Mouse (Mus musculus) testis, adult 2 months (tissue): ENCODE results near the gene Copz2. TPM values are rescaled to one million over a fixed set of nuclear protein-coding genes. Genes with fewer than 3 reads are reported as not detected.

Experiments
- H3K27ac ChIP-seq: fragments of 200-500 bp; 2 replicates; pipeline ENCODE4 v1.5.1; 2012; ENCODE audit warnings: low read depth, low read length; ENCODE audit not compliant: control insufficient read depth, insufficient read depth
- H3K27me3 ChIP-seq: fragments of 200-500 bp; 2 replicates; pipeline ENCODE4 v1.6.1; 2012; ENCODE audit warnings: mild to moderate bottlenecking, low read length, moderate library complexity; ENCODE audit not compliant: control insufficient read depth, insufficient read depth
- H3K36me3 ChIP-seq: fragments of 200-500 bp; 2 replicates; pipeline ENCODE4 v1.6.1; 2012; ENCODE audit warnings: mild to moderate bottlenecking, low read length; ENCODE audit not compliant: control insufficient read depth, insufficient read depth
- H3K4me1 ChIP-seq: fragments of 200-500 bp; 2 replicates; pipeline ENCODE4 v1.6.1; 2012; ENCODE audit warnings: low read length; ENCODE audit not compliant: control insufficient read depth, insufficient read depth
- H3K4me3 ChIP-seq: fragments of 200-500 bp; 2 replicates; pipeline ENCODE4 v1.5.1; 2012; ENCODE audit warnings: low read depth, mild to moderate bottlenecking, low read length, moderate library complexity, mixed read lengths; ENCODE audit not compliant: control insufficient read depth
- CTCF ChIP-seq: fragments of 200-500 bp; IDR thresholded peaks from 2 replicates; pipeline ENCODE4 v1.5.1; 2012; ENCODE audit warnings: low read depth, mild to moderate bottlenecking, inconsistent platforms, low read length, moderate library complexity; ENCODE audit not compliant: control insufficient read depth, insufficient read depth, insufficient replicate concordance
- POLR2A ChIP-seq: fragments of 200-500 bp; IDR thresholded peaks from 2 replicates; pipeline ENCODE4 v1.6.1; 2012; ENCODE audit warnings: low read depth, mild to moderate bottlenecking, inconsistent platforms, low read length, moderate library complexity; ENCODE audit not compliant: control insufficient read depth
- polyA plus RNA-seq: library from polyadenylated mRNA; depleted of rRNA; stranded (reverse); fragments of >200 nt; gene quantifications from 2 replicates; pipeline ENCODE4 v1.2.3, GENCODE M21; 2012

The Copz2 gene
- polyA plus RNA-seq, 1 experiment: 5.3 TPM

DNA sequence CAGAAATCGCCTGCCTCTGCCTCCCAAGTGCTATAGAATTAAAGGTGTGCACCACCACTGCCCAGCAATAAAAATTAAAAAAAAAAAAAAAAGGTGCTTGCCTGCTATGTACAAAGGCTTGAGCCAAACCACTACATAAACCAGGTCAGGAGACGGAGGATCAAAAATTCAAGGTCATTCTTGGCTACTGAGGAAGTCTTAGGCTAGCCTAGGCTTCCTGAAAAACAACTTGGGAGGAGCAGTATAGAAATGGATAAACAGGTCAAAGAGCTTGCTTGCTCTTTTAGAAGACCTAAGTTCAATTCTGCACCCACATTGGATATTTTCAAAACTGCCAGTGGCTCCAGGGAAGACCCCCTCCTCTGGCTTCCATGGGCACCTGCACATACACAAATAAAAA lies 35.2 kb upstream of the Copz2 start:
- Histone ChIP-seq H3K27ac (no peak overlapping the region), H3K36me3 (peaks cover 2% of the 10 kb centered on the region), H3K4me1 (no peaks in the 10 kb centered on the region), H3K4me3 (no peak overlapping the region), H3K27me3 (no peaks in the 10 kb centered on the region)
- TF ChIP-seq POLR2A: no peak
- no peak for TF ChIP-seq CTCF

DNA sequence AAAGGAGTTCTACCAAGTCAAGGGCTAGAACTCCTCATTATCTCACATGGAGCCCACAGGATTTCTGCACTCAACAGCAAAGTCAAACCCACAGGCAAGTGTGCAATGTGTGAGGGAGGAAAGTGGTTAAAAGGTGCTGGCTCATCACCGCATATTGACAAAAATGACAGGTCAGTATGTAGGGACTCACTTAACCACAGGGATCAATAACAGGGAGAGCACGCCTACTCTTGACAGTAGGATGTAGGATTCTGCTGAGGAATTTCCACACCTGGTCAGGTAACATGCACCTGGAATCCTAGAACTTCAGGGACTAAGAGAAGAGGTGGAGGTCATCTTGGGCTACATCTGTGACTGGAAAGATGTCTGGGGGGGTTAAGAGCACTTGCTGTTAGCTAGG lies 33.8 kb upstream of the Copz2 start:
- TF ChIP-seq POLR2A: no peak
- no peak for TF ChIP-seq CTCF
- Histone ChIP-seq H3K27ac (no peak overlapping the region), H3K4me3 (no peak overlapping the region), H3K4me1 (no peaks in the 10 kb centered on the region), H3K36me3 (peaks cover 7% of the 10 kb centered on the region), H3K27me3 (no peaks in the 10 kb centered on the region)

DNA sequence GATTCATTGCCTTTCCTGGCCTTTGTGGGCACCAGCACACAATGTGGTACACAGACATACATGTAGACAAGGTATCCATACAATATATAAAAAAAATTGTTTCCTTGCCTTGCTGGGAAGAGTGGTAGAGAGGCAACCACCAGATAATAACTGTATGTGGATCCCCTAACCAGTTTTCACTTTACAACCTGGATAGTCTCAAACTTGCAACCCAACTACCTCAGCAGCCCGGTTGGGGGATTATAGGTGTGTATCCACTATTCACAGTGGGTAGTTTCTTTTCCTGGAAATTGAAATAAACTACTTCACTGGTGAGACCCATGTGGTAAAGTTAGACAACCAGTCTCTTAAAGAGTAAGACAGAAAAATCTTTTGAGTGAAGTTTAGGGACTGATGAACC lies 33.2 kb upstream of the Copz2 start:
- Histone ChIP-seq H3K27ac (no peak overlapping the region), H3K4me3 (no peak overlapping the region), H3K4me1 (no peaks in the 10 kb centered on the region), H3K27me3 (no peaks in the 10 kb centered on the region), H3K36me3 (peaks cover 9% of the 10 kb centered on the region)
- TF ChIP-seq CTCF: no peak
- TF ChIP-seq POLR2A: no peak

DNA sequence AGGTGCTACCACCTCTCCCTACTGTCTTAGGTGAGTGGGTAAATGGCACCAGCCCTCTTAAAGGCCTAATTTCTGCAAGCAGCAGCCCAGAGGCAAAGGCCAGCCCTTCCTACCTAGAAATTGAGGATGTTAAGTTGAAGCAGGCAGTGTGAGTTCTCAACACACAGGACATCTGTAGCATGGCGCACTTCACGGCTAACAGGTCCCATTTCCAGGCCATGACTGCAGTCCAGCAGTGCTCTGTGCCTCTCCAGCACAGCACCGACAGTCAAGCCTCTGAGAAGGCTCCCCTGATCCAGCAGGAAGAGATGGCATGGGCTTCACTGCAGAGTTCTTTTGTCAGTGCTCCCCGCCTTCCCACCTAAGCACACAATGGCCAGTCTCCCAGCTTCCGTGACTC lies 32.7 kb upstream of the Copz2 start:
- Histone ChIP-seq H3K4me3 (no peak overlapping the region), H3K4me1 (no peaks in the 10 kb centered on the region), H3K27me3 (no peaks in the 10 kb centered on the region), H3K36me3 (peaks cover 9% of the 10 kb centered on the region), H3K27ac (no peak overlapping the region)
- TF ChIP-seq POLR2A (no peak), CTCF (no peak)

DNA sequence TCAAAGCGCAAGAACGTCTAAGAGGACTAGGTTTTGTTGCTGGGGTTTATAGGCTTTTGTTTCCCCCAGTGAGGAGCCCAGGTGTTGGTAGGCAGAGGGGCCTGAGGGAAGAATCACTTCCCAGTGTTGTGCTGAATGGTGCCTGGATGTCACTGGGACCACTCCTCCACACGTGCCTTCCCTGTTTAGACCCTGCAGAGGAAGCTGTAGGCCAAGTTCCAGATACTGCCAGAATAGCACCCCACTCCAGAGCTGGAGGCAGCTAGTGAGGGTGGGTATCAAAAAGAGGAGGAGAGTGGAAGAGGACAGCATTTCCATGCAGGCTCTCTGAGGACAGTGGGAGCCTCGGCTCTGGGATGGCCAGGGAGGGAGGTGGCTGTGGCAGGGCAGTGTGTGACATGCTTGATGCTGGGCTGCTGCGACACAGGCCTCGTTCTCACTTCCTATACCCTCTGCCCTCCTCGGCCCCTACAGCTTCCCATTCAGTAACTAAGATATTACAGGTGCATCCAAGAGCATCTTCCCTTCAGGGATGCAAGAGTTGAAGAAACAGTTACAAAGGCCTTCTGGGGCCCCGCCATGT lies 31.5 kb upstream of the Copz2 start:
- TF ChIP-seq POLR2A: no peak
- TF ChIP-seq CTCF: no peak
- Histone ChIP-seq H3K4me3 (no peak overlapping the region), H3K36me3 (peaks cover 9% of the 10 kb centered on the region), H3K27me3 (no peaks in the 10 kb centered on the region), H3K27ac (no peak overlapping the region), H3K4me1 (peaks cover 3% of the 10 kb centered on the region)

DNA sequence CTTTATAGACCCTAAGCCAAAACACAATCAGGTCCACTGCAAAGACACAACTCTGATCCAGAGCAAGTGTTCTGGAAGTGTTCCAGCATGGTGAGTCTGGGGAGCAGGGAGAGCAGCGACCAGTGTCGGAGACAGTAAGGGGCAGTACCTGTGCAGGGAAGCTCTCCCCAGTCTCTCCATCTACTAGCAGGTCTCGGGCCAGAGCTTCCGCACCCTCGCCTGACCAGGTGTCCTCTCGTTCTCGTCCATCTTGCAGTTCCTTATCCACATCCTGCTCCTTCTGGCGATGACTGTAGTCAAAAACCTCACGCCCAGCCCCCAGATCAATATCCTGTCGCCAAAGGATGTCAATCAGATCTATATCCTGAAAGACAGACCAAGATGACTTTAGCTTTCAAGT lies 27.7 kb upstream of the Copz2 start:
- H3K4me3 ChIP-seq: no peak overlapping the region
- no peaks in the 10 kb centered on the region for H3K27me3 ChIP-seq
- TF ChIP-seq POLR2A (no peak), CTCF (no peak)
- H3K36me3 ChIP-seq: peaks cover 9% of the 10 kb centered on the region
- H3K4me1 ChIP-seq: peaks cover 19% of the 10 kb centered on the region
- no peak overlapping the region for H3K27ac ChIP-seq

DNA sequence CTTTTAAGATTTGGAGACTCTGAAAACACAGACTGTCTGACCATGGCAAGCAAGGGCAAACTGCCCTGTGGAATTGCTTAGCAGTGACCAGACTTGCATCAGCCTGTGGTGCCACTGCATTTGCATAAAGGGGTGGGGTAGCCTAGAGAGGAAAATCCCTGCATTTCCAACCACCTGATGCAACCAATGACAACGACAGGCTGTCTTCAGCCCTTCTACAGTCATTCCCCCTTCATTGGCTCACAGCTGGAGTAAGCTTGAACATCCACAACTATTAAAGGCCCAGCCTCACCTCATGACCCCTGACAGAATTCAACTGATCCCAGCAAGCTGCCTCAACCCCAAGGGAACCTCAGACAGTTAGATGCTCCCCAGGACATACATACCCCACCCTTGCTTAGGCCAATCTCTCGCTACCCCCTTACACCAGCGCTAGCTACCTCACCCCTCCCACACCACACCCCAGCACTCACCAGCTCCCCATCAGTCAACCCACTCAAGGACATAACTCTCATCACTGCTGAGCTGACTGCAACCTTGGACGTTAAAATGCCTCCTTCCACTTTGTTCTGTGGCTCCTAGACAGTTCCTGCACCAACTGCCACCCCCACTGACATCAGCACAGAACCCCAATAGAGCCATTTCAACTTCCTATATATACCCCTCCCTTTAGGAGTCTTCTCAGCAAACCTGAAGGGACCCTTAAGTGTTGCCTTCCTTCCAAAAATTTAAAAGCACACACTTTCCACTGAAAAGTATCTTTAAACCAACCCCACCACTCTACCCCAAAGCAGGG lies 26.8 kb upstream of the Copz2 start:
- H3K36me3 ChIP-seq: peaks cover 9% of the 10 kb centered on the region
- TF ChIP-seq POLR2A: no peak
- H3K27me3 ChIP-seq: no peaks in the 10 kb centered on the region
- peak overlapping the region; percentile 81 for H3K4me3 ChIP-seq
- no peak overlapping the region for H3K27ac ChIP-seq
- peaks cover 26% of the 10 kb centered on the region for H3K4me1 ChIP-seq
